Mouse (Mus musculus): Measurements from ENCODE around the gene Ilkap.

Ilkap gene

DNA sequence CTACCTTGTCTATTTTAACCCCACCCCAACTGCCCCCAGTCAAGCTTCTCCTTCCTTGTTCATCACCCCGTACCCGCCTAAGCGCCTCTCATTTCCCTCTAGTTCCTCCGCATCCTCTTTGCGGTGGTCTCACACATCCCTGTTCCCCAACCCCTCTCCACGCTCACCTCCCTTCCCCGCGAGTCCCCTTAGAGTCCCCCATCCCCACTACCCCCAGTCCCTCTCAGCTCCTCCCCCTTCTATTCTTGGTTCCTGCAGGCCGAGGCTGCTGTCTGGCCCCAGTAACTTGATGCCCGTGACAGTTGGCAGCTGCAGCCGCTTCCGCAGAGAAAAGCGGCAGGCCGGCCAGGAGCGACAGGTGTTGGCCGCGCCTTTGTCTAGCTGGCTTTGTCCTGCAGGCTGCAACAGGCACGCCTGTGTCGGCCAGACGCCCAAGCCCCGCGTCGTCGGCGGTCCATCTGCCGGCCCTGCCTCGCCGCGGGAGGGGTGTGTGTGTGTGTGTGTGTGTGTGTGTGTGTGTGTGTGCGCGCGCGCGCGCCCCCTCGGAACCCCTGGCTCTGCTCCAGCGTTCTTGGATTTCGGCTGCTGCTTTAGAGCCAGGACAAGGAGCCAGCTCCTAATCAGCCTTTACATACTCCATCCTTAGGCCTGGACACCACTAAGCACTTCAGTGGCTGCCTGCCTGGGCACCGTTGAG is 15.4 kb upstream of the Ilkap start, which contains the start of gene Hes6:
Gene Hes6 (minus strand): TSS at position 141 of the 697 bp plus-strand sequence.
- peak; percentile 41 for DNase-seq (ENCODE audit: low spot score)

DNA sequence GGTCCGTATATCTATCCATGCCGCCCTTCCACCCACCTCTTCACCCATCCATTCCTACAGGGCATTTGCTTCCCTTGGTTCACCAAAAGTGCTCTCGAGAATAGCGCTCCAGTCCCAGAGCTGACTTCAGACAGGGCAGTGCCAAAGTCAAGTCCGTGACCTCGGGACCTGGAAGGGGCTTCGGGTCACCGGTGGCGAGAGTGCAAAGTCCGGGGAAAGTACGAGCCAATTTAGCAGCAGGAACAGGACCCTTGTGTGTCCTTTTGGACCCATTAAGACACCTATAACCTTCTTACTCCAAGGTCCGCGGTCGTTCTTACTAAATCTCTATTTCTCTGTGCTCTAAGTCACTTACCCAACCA is 14.9 kb upstream of the Ilkap start:
- DNase-seq (ENCODE audit: low spot score) = no peak

GRCm38 (mm10) chr1:91413030-91413506 is 14.5 kb upstream of the Ilkap start:
- peak; percentile 77 for DNase-seq (ENCODE audit: low spot score)

DNA sequence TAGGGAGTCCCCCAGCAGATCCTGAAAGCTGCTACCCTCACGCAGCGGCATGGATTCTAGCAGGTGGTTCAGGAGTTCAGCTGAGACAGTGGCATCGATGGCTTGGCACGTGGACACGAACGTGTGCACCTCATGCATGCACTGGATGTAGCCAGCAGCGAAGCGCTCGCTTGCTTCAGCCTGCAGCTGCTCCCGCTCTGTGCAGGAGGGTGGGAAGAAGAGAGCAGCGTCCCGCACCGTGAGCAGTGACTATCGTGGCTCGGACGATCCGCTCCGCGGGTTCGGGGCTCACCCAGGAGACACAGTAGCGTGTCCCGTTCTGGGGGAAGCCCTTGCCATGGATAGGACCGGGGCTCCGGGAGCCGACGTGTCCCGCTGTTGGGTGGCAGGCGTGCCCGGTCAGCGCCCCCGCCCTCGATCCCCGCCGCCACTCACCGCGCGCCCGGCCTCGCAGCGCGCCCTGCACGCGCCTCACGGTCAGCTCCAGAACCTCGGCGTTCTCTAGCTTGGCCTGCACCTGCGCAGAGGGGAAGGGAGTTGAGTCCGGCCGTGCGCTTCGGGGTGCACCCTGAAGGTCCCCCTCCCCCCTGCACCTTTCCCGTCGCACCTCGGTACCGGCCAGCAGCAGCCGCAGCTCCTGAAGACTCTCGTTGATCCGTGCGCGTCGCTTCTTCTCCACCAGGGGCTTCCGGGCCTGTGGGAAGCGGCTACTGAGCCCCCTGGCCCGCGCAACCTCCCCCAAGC is 13.8 kb upstream of the Ilkap start:
- peak; percentile 31 for DNase-seq (ENCODE audit: low spot score)

DNA sequence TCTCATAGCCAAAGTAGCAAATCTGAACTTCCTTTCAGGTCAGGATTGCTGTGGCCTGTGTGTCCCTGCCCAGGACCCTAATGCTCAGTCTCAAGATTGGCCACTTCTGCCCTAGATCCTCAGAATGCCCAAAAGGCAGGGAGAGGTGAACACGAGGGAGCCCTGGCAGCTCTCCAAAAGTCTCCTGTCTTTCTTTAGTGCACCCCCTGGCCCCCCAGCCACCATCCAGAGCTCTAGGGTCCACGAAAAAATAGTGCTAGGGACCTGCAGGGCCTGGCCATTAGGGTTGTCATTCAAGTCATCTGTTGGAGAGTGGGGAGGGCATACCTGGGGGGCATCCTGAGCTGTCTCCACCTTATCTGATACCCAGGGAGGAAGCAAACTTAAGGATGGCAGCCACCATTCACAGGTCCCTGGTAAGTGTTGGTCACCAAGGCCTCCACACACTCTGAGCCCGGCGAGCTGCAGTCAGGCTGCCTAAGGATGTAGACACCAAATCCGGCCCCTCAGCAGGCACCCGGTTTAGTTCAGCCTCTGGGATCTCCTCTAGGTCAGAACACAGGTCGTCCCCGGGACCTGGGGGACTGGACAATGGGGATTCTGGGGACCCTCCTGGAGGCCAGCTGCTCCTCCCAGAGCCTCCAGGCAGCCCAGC is 13.1 kb upstream of the Ilkap start:
- DNase-seq (ENCODE audit: low spot score) = no peak

- no peak for DNase-seq (ENCODE audit: low spot score)
Observed at GRCm38 (mm10) chr1:91407819-91408218, 9.2 kb upstream of the Ilkap start.

- DNase-seq (ENCODE audit: low spot score) = no peak
Observed at GRCm38 (mm10) chr1:91405406-91406169, 7.0 kb upstream of the Ilkap start.

DNA sequence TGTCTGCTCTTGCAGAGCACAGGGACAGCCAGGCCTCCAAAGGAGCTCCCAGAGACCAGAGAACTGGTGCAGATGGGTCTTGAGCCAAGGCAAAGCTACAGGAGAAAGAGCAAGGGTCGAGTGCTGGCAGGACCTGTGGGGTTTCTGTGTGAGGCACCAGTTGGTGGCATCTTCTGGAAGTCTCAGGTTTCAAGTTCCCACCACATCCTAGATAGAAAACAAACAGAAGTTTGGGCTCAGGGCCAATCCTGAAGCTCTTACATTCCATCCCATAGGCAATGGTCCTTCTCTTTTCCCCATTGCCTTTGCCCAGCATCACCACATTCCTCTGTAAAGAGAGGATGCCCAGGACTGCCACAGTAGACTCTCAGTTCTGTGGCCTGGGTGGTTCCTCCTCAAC is 6.4 kb upstream of the Ilkap start:
- DNase-seq (ENCODE audit: low spot score) = no peak

DNA sequence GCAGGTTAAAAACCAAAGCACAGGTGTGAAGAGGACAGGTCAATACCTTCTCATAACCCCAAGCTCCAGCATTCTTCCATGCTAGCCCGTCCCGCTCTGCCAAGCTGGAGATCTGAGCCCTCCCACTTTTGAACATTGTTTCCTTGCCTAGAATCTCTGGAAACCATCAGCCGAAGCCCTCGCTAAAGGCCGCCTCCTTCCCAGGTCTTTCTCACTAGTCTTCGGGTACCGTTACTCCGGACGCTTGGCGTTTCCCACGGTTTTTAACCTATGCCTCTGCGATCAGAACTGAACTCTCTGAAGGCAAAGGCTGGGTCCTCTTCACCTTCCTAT is 722 bp downstream of the Ilkap start:
- no peak for DNase-seq (ENCODE audit: low spot score)

DNA sequence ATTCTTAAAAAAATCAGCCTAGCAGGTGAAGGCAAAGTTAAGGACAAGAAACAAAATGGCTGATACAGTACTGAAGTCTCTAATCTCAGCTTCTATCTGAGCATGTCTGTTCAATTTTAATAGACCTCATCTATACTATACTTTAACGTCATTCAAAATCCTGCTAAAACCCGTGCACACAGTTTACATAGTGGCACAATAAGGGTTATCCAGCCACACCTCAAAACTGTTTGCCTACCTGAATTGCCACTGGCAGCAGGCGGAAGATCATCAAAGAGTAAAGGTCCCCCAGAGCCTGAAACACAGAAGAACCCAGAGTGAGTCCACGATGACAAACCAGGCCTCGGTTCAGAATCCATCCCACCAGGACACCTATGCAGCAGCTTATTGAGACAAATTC is 8.2 kb downstream of the Ilkap start:
- no peak for DNase-seq (ENCODE audit: low spot score)

- DNase-seq (ENCODE audit: low spot score) = no peak
Observed at GRCm38 (mm10) chr1:91381091-91381471, 17.5 kb downstream of the Ilkap start.

GRCm38 (mm10) chr1:91380453-91381090 is 18.0 kb downstream of the Ilkap start:
- peak; percentile 77 for DNase-seq (ENCODE audit: low spot score)

- DNase-seq (ENCODE audit: low spot score) = no peak
Observed at GRCm38 (mm10) chr1:91373414-91373835, 25.2 kb downstream of the Ilkap start.

DNA sequence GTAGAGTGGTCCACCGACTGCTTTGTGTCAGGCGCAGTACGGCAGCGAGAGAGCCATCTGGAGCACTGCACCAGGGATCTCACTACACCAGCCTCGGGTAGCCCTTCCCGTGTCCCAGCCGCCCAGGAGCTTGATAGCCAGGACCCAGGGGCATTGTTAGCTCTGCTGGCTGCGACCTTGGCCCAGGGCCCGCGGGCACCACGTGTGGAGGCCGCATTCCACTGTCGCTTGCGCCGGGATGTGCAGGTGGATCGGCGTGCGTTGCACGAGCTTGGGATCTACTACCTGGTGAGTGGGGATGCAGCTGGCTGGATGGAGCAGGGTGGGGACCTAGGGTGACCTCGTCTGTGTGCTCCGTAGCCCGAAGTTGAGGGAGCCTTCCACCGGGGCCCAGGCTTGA is 28.6 kb downstream of the Ilkap start:
- DNase-seq (ENCODE audit: low spot score) = no peak

GRCm38 (mm10) chr1:91369408-91369807 is 29.2 kb downstream of the Ilkap start:
- no peak for DNase-seq (ENCODE audit: low spot score)

DNA sequence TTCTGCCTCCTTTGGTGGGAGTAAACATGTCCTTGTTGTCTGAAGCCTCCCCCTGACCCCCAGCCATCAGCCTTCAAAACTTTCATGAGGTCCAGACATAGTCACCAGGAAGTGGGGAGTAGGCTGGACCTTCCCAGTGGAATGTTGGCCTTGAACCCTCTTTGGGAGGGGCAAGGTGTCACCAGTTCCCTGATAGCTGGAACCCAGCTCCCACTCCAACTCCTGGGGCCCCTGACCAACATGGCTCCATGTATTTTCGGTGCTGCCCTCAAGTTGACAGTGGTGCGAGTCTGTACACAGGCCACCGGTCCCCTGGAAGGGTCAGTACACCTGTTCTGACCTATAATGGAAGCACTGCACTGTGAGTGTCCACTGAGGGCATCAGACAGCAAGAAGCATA is 31.3 kb downstream of the Ilkap start:
- DNase-seq (ENCODE audit: low spot score) = no peak

- peak; percentile 71 for DNase-seq (ENCODE audit: low spot score)
Observed at GRCm38 (mm10) chr1:91366215-91367108, 32.2 kb downstream of the Ilkap start, which contains the start of gene Erfe. Gene Erfe (plus strand): TSS chr1:91366430.

DNA sequence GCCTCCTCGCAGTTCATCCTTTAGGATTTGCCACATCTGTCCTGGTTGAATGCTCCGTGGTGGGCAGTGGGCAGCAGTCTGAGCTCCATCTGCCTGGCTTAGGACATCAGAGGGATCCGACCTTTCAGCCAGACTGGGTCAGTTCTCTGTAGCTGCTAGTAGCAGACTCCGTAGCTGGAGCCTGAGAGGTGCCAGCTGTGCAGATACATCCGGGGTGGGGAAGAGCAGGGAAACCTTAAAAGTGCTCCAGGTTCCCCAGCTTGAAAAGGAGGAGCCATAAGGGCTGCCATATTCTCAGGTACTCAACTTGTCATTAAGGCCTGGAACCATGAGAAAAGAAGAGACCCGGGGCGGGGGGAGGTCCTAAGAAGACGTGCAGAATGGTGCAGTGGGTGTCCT is 32.8 kb downstream of the Ilkap start:
- no peak for DNase-seq (ENCODE audit: low spot score)

DNA sequence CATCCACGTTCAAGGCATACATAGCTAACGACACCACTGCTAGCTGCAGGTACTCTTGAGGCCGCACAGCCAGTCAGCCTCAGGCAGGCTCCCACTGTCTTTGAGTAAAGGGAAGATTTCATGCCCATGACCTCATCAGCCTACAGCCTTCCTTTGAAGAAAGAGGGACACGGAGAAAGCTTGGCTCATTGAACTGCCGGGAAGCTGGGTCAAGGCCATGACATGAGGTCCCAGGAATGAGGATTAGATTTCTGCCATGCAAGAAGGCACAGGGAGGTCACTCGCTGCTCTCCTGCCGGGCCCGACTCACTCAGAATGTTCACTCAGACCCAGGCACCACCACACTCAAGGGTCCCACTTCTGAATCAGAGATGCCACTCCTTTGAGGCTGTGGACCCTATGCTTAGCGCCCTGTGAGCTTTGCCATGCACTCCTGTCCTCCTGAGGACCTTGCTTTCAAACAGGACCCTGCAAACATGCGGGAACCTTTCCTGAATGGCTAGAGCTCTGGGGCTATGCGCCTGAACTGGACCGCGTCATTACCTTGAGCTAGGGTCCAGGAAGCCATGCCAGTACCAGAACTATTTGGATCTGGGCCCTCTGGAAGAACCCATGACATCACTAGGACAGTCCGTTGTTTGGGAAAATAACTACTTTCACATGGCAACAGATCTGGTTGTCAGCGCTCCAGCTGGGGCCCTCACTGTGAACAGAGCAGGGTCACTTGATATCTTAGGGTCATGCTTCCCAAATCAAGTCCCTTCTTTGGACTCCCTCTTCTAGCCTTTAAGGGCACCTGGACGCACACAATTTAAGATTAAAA is 33.6 kb downstream of the Ilkap start:
- no peak for DNase-seq (ENCODE audit: low spot score)

DNA sequence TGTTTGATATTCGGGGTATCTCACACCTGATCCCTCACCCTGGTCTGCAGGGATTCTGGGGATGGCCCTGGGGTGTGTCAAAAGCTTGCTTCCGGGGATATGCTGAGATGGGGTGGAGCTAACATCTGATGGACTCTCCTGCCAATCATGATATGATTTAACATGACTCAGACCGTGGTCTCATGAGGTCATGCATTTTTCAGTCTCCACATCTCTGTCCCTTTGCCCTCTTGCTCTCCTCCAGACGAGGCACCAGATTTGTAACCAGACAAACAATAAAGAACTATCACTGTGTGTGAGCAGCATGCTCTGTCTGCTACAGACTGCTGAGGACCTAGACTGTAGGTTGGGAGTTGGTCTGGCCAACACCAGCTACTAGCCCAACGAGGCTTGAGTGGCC is 36.5 kb downstream of the Ilkap start:
- DNase-seq (ENCODE audit: low spot score) = no peak
